Mouse (Mus musculus) cerebellum, adult 11-12 months (tissue): Measurements from ENCODE around the gene Alkbh1.
A peak's percentile ranks its signal among the peaks of the same experiment; 100 is the strongest.
"Not testable (repeated sequence)": the region's sequence is repeated elsewhere in the genome, so short reads cannot be mapped to it uniquely, and the experiment has no call there.

Experiments
- DNase-seq: peaks from one replicate; pipeline ENCODE4 v3.0.0; 2022

Gene Alkbh1

DNA sequence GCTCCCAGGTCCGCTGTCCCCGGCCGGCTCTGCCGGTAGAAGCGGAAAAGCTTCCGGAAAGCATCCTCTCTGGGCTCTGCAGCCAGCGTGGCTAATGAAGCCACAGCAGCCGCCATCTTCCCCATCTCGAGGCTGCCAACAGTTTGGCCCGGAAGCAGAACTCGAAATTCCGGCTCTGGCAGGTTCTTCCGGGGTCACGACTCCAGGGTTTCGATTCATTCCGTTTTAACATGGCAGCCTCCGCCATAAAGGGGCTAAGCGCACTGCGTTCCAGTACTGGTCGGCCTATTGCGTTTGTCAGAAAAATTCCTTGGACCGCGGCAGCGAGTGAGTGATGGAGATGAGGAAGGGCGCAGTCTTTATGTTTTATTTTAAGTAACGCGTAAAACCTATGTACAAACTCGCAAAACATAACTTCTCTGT is at the start of gene Alkbh1, which contains the start of gene Slirp:
Gene Alkbh1 (minus strand): TSS at position 318 of the 423 bp plus-strand sequence.
Gene Slirp (plus strand): TSS at position 197 of the 423 bp plus-strand sequence.
- peak; percentile 88 for DNase-seq

DNA sequence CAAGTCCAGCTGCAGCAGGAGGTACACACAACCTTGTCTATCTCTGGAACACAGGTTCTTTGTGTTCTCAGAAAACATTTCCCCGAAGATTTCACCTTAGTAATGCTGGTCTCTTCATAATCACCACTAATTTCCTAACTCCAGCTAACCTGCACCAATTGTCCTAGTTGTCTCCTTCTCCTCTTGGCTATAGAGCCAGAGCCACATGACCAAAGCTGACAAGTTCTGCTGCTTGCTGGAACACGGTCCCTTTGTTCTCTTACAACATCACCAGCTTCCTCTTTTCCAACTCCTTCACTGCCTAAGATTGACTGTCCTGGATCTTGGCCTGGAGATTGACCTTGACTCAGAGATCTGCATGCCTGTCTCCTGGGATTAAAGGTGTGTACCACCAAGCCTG is 44.9 kb upstream of the Alkbh1 start:
- DNase-seq, result not testable (repeated sequence)

DNA sequence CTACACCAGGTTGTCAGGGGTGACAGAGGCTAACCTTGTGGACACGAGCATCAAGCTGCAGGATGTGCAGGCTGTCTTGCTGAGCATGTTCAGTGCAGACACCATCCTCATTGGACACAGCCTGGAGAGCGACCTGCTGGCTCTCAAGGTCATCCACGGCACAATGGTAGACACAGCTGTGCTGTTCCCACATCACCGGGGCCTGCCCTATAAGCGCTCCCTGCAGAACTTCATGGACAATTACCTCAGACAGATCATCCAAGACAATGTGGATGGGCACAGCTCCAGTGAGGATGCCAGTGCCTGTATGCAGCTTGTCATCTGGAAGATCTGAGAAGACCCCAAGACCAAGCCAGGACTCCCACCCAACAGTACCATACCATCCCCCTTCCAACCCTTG is 38.7 kb upstream of the Alkbh1 start:
- not testable (repeated sequence) for DNase-seq

DNA sequence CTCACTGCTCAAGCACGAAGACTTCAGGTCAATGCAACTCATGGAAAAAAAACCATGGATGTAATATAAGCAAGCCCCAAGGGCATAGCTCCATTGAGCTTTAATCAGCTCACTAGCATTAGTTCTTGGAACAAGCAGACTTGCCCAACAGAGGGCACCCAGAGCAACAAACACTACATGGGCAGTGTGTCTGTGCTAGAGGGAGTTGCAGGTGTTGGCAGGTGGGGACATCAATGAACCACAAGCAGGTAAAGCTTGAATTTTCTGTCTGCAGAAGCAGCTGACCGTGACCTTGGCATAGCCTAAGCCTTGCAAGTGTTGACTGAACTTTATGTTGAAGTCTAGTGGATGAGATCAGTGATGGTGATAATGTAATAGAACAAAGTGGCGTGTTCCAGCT is 30.9 kb upstream of the Alkbh1 start:
- DNase-seq, result no peak

DNA sequence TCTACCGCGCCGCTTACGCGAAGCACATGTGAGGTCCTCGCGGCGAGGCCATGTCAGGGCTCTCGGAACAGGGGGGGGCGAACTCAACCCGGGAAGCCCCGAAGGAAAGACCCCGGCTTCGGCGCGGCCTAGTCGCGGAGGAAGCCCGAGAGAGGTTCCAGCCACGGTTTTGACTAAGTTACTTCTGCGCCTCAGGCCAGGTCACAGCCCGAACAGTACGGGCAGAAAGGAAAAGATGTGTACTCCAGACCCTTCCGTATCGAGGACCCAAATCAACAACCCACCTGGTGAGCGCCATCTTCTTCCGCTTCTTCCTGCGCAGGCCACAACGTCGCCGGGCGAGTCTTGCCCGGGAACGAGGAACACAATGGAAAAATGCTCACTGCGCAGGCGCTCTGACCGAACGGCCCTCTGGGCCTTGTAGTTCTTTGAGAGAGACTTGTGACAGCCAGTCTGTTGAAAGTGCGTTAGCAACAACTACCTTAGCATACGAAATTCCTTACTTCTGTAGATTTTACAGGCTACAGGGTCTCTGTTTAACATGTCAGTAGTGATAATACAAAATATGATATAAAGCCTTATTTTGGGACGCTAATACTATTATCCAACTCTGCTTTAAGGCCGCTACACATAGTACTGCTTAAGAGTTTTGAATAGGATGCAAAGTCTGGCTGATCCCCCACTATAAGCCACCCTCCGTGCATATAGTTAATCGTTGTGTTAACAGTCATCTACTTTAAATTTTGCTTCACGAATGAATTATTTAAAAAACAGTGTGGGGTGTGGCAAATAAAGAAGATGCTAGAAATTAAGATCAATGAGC is 28.4 kb upstream of the Alkbh1 start, which contains the start of gene Snw1:
Gene Snw1 (minus strand): TSS at position 311 of the 823 bp plus-strand sequence.
- peak; percentile 94 for DNase-seq

DNA sequence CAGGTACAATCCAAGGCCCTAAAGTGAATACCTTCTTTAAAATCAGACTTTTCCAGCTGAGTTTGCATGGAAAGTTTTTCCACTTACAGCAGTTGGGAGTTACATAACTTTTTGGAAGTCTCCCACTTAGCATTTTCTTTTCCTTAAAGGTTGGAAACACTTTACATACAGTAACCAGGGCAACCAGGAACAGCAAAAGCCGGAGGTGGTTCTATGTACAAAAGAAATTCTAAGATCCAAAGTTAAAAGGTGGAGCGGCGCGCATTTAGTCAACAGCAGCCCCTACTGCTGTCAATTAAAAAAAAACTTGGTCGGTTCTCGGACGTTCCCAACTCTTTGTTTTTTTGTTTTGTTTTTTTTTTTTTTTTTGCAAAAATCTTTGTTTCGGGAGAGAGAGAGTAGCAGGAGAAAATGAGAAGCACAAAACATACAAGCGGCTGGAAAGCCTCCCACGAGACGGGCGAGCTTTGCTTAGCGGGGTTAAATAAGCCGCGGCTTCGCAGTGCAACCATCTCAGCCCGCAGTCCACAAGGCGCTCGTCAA is 27.7 kb upstream of the Alkbh1 start:
- no peak for DNase-seq

DNA sequence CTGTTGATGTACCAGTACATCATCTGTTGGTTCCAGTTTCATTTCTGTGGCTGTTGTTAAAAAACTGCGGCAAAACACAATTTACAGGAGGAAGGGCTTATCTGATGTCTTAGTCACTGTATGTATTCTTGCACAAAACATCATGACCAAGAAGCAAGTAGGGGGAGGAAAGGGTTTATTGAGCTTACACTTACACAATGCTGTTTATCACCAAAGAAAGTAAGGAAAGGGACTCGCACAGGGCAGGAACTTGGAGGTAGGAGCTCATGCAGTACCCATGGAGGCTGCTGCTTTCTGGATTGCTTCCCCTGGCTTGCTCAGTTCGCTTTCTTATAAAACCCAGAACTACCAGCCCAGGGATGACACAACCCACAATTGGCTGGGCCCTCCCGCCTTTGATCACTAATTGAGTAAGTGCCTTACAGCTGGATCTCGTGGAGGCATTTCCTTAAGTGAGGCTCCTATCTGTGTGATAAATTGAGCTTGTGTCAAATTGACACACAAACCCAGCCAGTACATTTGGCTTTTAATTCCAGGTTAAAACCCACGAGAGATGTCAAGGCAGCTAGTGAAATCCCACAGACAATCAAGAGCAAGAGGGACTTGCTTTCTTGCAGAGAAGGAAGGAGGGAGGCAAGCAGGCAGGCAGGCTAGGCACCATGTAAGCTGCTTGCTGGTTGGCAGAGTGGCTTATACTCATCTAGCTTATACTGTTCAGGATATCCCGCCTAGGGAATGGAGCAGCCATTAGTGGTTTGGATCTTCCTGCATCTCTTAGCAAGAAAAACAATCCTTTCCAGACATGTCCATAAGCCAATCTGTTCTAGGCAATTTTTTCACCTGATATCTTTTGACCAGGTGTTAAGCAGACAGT is 26.7 kb upstream of the Alkbh1 start:
- no peak for DNase-seq

DNA sequence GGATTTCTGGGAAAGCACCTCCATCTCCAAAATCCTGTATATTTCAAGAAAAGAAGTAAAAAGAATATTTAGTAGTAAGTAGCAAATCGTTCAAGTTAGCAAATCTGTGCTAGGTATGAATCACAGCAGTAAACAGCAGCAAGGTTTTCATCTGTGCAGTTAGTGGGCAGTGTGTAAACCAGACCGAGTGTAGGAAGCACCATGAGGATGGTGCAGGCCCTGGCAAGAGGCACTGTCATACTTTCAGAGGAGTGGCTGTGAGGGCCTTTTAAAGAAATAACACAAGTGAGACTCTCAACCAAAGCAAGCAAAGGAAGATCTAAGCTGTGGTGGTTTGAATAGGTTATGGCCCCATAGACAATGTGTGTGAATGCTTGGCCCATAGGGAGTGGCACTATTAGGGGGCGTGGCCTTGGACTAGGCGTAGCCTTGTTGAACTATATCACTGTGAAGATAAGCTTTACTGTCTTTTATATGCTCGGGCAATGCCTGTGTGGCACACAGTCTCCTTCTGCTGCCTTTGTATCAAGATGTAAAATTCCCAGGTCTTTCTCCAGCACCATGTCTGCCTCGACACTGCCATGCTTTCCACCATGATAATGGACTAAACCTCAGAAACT is 21.0 kb upstream of the Alkbh1 start:
- DNase-seq, result no peak

DNA sequence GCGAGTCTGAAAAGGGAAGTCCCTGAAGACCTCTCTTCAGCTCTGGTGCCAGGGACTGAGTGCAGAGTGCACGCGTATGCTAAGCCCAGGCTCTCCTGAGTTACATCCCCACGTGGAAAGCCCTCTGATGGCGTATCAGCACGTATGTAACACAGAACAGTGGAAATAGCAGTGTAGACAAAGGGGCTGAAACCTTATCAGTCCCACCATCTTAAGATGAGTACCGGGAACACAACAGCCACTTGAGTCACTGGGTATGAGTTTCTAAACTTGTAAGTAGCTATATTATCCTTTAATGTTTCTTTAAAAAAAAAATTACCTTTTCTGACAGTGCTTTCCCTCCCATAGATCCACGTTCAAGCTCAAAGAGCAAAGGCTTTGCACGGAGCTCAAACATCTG is 5.6 kb upstream of the Alkbh1 start:
- no peak for DNase-seq

DNA sequence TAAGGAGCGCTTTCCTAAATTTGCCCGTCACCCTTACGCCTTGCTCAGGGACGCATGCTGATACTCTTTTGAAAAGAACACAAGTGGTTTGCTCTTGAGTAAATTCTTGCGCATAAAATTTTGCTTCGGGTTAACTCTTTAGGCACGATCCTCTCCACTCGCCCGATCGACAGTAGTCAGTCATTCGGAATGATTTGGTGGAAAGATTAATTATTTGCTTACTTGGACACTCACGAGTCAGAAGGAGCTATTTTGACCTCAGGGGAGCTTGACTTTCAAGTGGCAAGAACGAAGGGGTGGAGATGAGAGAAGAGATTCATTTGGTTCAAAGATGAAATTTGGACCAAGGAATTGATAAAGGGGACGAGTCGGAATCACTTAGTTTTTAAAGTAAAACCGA is 394 bp upstream of the Alkbh1 start:
- peak; percentile 10 for DNase-seq

DNA sequence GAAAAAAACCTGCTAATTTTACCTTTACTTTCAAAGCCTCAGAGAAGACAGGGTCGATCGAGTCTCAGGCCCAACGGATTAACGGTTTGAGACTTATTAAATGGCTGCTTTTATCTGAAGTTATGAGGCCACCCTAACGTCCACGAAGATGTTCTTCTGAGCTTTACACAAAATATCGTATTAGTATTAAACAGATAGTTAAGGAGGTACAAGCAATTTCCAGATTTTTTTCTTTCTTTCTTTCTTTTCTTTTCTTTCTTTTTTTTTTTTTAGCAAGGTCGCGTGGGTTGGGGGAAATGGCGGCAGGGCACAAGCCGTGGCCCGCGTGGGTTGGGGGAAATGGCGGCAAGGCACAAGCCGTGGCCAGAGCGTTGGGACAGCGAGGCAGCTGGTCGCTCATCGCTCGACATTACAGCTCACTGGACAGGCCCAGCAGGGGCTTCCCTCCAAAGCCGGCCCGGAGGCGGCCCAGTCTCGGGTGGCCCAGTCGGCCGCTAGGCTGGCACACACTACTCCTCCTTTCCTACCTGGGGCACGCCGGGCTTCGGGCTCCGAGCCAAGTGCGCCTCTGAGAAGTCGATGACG is 610 bp downstream of the Alkbh1 start:
- no peak for DNase-seq

DNA sequence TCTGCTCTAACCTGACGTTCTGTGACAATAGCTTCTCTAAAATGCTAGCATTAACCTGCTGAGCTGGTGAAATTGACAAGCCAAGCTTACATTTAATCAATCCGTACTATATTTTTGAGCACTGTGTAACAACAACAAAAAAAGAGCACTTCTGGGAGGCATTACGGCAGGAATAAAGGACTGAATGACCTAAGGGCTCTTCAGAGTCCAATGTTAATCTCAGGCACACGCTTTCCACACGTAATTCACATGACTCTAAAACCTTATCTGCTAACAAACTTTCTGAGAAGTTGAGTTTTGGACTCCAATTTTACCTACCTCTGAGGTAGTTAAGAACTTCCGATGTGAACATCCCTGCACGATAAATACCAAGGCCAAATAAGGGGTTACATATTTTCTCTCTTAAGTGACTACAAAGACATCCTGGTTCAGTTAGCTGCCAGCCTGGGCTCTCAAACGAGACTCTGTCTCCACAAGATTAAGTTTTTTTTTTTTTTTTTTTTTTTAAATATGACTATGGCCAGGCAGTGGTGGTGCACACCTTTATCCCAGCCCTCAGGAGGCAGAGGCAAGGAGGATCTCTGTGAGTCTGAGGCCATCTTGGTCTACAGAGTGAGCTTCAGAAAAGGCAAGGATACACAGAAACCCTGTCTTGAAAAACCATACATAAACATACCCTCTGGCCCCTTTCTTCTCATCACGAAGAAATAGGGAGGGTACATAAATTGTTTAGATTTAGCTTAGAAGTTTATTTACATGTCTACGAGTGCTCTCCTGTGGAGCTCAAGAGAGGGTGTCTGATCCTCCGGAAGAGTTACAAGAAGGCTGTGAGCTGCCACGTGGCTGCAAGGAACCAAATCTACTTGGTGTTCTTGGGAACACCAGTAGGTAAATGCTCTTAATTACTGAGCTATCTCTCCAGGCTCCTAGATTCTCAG is 1.4 kb downstream of the Alkbh1 start:
- DNase-seq, result no peak

DNA sequence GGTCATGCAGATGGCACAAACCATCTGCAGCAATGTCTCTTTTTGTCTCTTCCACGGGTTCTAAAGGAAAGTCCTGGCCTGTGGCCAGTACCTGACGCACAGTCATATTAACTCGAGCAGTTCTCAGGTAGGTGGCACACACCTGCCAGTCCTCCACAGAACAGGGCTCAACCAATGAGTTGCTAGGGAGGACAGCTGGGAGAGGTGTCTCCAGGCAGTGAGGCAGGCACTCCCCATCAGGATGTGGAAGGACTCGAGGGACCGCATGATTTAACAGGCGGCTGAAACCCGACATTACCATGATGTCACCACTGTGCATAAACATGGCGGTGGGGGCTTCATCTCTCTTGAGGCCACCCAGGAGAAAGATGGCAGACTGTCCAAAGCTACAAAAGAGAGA is 14.9 kb downstream of the Alkbh1 start:
- DNase-seq, result no peak

DNA sequence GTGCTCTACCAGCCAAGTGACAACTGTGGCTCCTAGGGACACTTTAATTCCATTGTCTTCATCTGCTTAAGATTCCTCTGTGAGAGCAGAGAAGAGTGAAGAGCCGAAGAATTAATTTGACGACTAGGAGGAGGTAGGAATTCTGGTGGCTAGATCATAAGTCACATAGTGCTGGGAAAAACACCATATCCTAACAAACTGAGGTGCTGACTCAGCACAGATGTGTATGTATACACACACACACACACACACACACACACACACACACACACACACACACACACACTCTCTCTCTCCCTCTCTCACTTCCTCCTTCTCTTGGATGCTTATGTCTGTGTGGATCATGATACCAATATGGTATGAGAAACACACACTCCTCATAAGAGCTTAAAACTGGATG is 15.5 kb downstream of the Alkbh1 start:
- DNase-seq, result no peak

DNA sequence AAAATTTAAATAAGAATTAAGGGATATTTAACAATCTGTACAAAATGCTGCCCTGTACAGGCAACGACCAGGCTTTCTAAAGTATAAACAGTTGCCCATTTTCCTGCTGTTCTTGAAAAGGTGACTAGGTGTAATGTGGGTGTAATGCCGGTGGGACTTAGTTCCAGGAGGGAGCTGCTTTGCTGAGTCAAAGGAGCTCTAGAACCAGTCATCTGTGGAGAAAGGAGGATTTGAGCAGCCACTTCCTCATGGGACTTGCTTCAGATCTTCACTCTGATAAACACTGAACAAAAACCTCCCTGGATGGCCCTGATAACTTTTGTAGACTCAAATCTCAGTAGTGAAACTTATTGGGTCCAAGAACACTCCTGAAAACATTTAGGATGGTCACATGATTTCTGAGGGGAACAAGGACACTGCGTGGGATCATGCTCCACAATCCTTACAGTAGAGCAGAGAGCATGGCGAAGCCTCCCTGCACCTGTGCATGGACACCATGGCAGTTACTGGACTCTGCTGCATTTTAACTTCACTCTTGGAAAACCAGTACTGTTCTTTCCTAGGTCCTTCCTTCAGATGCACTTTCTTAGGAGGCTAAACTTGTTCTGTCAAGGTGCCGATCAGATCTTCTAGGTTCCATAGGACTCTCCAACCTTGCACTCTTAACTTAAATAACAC is 17.3 kb downstream of the Alkbh1 start:
- no peak for DNase-seq

DNA sequence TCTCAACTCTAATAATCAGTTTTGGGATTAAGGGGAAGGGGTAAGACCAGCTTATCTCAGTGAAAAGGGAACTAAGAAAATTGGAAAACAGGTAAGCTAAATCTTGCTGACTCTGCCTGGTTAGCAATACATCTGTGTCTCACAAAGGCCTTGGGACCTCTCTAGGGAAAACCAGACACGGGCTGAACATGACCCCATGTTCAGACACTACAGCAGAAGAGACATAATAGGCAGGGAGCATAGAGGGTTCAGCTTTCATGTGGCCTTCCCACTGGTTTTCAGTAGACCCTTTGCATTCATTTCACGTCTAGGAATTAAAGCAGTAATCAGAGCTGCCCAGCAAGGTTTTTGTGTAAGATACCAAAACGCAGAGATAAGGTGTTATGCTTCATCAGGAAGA is 19.3 kb downstream of the Alkbh1 start:
- DNase-seq, result no peak

DNA sequence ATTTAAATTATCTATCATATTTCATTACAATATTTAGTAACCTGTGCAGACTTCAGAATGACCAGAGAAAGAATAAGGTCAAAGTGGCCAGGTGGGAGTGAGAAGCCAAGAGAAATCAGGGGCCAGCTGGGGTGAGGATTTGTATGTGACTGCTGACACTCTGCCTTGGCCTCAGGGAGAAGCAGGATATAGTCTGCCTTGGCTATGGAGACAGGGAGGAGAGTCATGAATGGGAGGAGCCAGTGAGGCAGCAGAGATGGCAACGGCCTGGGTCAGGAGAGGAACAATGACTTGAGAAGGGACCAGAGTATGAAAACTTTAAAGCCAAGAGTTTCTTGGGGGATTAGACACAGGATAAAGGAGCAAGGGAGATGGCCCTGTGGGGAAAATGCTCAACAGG is 20.1 kb downstream of the Alkbh1 start:
- no peak for DNase-seq

DNA sequence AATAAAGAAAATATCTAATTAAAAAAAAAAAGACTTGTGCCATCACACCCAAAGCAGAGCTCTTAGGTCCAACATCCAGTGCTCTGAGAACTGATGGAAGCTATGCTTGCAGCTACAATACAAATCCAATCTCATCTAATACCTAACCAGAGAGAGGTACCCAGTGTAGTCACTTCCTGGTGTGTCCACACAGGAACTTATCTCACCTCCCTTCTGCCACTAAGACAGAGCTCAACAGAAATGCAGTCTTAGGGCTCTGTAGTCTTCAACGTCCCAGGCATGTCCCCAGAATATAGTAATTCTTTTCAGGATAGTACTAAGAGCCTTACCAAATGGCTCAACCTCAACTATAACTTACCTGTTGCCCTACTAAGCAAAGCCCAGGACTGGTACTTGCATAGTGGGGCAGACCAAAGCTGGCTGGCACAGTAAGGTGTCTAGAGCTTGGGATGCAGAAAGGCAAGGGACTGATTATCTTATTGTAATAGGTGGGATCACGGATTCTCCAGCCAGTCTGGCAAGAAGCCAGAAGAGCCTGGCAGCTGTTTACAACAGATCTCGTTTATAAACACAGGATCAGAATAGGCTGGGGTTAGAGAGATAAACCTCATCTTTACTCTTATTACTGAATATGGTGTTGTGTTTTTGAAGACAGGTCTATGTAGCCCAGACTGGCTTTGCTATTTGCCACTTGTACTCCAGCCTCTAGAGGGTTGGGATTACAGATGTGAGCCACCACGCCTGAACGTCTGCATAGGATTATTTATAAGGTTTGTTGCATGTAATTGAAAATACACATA is 21.9 kb downstream of the Alkbh1 start:
- DNase-seq, result no peak

DNA sequence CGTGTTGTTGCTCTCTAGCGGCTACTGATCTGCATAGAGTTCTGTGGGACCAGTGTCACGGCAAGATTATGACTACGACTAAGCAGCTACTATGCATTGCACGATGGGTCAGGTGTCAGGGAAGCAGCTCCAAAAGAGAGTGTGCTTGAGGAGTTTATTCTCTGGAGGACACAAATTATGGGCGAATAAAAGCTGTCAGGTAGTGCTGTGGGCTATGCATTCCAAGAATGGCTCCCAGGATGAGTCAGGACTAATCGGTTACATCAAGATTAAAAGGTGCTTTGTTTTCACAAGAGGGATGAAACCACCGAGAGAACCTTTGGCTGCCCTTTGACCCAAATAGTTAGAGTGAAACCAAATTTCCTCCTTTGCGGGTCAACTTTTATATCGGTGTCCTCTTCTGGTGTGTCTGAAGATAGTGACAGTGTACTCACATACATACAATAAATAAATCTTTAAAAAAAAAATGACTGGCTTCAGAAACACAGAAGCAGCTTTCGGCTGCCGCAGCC is 23.8 kb downstream of the Alkbh1 start:
- no peak for DNase-seq

DNA sequence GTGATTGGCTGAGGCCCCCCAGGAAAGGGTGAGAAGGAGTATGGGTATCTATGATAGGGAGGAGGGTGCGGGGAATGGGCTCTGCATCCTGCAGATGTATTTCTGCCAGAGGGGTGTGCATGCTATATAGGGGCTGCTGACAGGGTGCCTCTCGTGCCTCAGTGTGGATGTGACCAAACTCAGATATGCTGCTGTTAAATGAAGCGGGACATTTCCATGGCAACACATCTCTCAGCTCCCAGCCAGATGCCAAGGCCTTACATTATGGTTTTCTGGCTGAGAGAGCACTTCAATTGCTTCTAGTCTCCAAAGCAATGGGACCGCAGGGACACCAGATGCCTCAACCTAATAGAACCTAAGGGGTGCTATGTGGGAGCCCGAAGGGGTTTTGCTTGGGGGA is 24.9 kb downstream of the Alkbh1 start:
- no peak for DNase-seq
